Mouse (Mus musculus) spleen, adult 2 months (tissue): ENCODE measurements at regions not wholly inside any gene's neighbourhood (a gene's known extent, or its start where the extent isn't known, plus 50 kb on each side); places are given as distances from the start of the nearest gene placed in this dataset.

Source experiments
- DNase-seq, 2 experiments: peaks; one replicate each; pipeline versions ENCODE4 v3.0.0 to v3.0.0-alpha.2; 2012 to 2021; ENCODE audit warnings: low spot score in 2 of 2, low read depth in 1 of 2
- H3K27ac ChIP-seq: fragments of 200-500 bp; 2 replicates; pipeline ENCODE4 v1.5.1; 2012; ENCODE audit warnings: low read length, inconsistent platforms; ENCODE audit not compliant: insufficient read depth
- H3K27me3 ChIP-seq: fragments of 200-500 bp; 2 replicates; pipeline ENCODE4 v1.6.1; 2012; ENCODE audit warnings: mild to moderate bottlenecking, moderate library complexity, low read length, inconsistent platforms; ENCODE audit not compliant: control insufficient read depth, insufficient read depth
- H3K36me3 ChIP-seq: fragments of 200-500 bp; 2 replicates; pipeline ENCODE4 v1.6.1; 2012; ENCODE audit warnings: mild to moderate bottlenecking, low read length, inconsistent platforms; ENCODE audit not compliant: control insufficient read depth, insufficient read depth
- H3K4me1 ChIP-seq: fragments of 200-500 bp; 2 replicates; pipeline ENCODE4 v1.6.1; 2011; ENCODE audit warnings: inconsistent platforms; ENCODE audit not compliant: control insufficient read depth, insufficient read depth, insufficient read length
- H3K4me3 ChIP-seq: fragments of 200-500 bp; 2 replicates; pipeline ENCODE4 v1.5.1; 2011; ENCODE audit warnings: mild to moderate bottlenecking, inconsistent platforms; ENCODE audit not compliant: insufficient read depth, insufficient read length; ENCODE audit errors: extremely low read depth
- CTCF ChIP-seq: fragments of 200-500 bp; IDR thresholded peaks from 2 replicates; pipeline ENCODE4 v1.5.1; 2011; ENCODE audit warnings: mild to moderate bottlenecking, inconsistent platforms; ENCODE audit not compliant: insufficient read depth, insufficient read length, insufficient replicate concordance; ENCODE audit errors: extremely low read depth
- POLR2A ChIP-seq: fragments of 200-500 bp; IDR thresholded peaks from 2 replicates; pipeline ENCODE4 v1.6.1; 2011; ENCODE audit warnings: low read depth, low read length, inconsistent platforms
- WGBS: fragments of 180-500 bp; shearing (Covaris S2); methylation state at CpG from one replicate; pipeline ENCODE4 v1.1.7; 2018; 5-methylcytosine and 5-hydroxymethylcytosine counted together

DNA sequence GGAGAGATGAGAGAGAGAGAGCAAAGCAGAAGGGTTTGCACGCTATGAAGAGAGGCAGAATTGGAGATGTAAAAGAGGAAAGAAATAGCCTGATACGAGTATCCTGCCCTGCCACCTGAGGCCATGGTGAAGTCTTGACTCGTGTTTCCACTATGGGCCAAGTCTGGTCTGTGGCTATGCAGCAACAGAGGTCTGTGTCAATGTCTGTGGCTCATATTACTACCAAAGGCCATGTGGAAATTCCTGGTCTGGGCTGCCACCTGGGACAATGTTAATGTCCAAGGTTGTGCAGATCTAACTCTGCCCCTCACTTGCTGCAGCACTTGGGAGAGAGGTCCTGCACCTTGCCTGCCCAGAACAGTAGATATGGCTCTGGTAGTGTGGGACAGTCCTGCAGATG, 132.8 kb upstream of the Rag2 start:
- H3K27ac ChIP-seq: no peak overlapping the region
- TF ChIP-seq CTCF: no peak
- no peak for TF ChIP-seq POLR2A
- DNase-seq: no peak
- H3K27me3 ChIP-seq: no peaks in the 10 kb centered on the region
- no peaks in the 10 kb centered on the region for H3K4me1 ChIP-seq
- no peak overlapping the region for H3K4me3 ChIP-seq
- 82% methylated on average over 3 of the region's 3 CpGs for WGBS
- no peaks in the 10 kb centered on the region for H3K36me3 ChIP-seq

- H3K4me3 ChIP-seq: no peak overlapping the region
- H3K36me3 ChIP-seq: no peaks in the 10 kb centered on the region
- TF ChIP-seq CTCF: no peak
- TF ChIP-seq POLR2A: no peak
- DNase-seq: no peak
- H3K27ac ChIP-seq: no peak overlapping the region
- H3K4me1 ChIP-seq: no peaks in the 10 kb centered on the region
- no peaks in the 10 kb centered on the region for H3K27me3 ChIP-seq
Observed at GRCm38 (mm10) chr2:101508116-101508515, 116.4 kb upstream of the Rag2 start.
